Mouse (Mus musculus): ENCODE measurements around the gene Maml2.

Maml2 gene

GRCm38 (mm10) chr9:13297668-13298512 lies at the start of gene Maml2:
Gene Maml2 (plus strand): TSS chr9:13297957.
- DNase-seq, result peak; percentile 67 to 70

DNA sequence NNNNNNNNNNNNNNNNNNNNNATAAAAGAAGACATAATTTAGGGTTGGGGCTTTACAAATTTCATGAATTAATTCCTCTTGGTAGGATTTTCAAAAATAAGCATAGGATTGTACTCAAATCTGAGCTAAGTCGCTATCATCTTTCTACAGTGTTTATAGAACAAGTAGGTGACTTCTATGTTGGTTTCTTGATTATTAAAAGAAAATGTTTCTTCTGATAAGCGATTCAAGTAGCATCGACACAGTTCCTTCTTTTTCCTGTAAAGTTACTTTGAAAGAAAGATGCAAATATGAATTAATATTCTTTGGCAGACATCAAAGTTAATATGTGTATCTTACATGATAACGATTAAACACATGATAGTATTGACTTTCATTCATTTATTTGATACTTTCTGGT lies 49.7 kb upstream of the Maml2 start:
- no peak for DNase-seq

DNA sequence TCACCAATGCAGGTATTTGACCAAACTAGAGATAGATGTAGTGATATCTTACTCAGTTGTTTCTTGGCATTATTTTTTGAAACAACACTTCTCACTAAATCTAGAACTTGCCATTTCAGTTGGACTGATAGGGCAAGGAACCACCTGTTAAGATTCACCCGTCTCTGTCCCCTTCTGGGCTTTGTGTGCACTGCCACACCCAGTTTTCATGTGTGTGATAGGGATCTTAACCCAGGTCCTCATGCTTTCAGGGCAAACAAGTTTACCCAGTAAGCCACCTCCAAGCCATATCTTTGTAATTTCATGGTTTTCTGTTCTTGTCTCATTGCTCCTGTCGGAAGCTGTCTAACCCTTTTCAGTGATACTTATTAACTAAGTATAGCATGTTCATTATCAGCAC lies 46.5 kb upstream of the Maml2 start:
- DNase-seq, result no peak

DNA sequence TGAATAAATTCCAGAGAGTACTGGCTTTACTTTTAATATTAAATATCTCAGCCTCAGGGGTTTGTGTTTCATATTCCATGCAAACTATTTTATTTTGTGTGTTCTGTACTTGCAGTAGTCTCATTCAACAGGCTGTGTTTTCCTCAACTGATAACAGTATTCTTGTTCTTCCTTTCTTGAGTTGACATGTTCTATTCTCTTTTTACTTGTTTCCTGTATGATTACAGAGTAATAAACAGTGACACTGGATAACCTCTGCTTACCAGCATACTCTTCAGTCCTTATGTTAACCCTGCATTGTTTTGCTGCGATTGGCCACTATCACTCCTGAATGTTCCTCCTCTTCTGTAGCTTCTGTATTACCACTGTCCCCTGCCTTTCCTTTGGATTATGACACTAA lies 41.0 kb upstream of the Maml2 start:
- no peak for DNase-seq

GRCm38 (mm10) chr9:13258173-13258572 lies 39.6 kb upstream of the Maml2 start:
- DNase-seq, result no peak

DNA sequence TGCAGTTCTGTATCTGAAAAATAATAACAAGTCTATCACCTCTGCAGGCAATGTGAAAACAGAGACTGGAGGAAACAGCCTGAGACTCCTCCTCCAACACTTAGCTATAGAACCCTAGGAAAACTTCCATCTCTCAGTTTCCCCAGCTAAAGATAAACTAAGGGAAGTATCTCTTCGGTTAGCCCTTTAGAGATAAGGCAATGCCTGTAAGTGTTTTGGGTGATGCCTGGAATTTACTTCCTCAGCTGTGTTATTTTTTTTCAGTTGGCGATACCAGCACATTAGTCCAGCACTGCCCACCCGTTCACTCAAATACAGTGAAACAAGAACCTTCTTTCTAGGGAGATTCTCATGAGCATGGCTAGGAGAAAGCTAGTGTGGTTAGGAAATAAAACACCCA lies 36.8 kb upstream of the Maml2 start:
- no peak for DNase-seq

GRCm38 (mm10) chr9:13273219-13273618 lies 24.5 kb upstream of the Maml2 start:
- no peak for DNase-seq

DNA sequence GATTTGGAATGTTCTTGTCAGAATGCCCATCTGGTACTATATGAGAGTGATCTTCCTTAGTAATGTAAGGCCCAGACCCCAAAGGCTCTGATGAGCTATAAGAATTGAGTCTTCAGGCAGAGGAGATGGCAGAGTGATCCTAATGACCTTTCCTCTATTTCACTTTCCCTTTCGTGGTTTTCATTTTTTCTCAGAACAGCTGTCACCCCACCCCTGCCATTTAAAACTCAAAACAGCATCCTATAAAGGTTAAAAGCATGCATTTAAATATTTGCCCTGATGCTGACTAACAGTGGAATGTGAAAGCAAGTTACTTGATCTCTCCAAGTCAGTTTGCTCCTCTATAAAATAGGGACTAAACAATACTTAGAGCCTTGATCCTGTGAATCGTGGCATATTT lies 10.3 kb upstream of the Maml2 start:
- DNase-seq, result no peak

DNA sequence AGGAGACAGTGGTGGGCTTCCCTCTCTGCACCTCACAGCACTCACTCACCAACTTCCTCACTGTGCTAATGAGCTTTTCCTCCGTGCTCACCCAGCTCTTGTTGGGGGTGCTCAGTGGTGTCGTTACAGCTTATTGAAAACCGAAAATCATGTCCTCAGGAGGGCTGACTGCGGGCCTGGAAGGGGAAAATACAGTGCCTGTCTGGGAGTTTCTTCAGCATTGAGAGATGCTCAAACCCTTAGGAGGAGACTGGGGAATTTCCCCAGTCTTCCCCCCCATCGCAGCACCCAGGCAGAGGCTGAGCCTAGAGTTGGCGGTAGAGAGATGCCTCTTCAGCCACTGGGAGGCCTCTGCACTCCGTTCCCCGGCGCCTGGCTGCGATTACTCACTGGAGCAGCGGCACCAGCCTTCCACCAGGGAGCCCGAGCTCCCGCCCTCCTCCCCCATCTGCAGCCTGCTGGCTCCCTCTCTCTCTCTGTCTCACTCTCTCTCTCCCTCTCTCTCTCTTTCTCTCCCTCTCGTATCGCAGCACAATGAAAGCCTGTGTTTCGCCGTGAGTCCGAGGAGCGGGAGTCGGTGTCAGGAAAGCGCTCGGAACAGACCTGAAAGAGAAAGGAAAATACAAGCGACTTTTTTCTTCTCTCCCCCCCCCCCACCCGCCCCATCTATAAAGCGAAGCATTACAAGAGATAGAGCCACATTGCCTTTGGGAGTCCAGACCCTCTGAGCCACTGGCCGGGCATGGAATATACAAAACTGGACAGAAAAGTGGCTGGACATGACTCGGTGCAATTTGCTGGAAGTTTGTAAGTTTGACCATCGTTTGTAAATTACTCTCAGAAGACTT lies 1.3 kb upstream of the Maml2 start:
- peak; percentile 91 to 94 for DNase-seq

- DNase-seq, result no peak
These were observed 562 bp upstream of the Maml2 start for GRCm38 (mm10) chr9:13297122-13297667.

DNA sequence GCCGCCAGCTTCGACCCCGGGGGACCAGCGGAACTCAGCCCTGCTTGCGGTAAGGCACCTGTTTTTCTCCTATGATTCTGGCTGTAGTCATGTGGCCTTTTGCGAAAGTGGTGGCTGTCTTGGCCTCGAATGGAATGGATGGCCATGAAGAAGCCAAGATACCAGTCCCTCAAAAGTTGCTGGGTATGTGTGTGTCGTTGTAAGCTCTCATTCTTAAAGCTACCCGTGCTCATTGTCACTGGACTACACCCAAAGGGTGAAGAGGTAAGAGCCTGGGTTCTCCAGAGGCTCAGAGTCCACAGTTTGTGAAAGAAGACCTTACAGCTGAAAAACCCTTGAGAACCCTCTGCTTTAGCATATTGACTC lies 739 bp downstream of the Maml2 start:
- DNase-seq, result no peak

DNA sequence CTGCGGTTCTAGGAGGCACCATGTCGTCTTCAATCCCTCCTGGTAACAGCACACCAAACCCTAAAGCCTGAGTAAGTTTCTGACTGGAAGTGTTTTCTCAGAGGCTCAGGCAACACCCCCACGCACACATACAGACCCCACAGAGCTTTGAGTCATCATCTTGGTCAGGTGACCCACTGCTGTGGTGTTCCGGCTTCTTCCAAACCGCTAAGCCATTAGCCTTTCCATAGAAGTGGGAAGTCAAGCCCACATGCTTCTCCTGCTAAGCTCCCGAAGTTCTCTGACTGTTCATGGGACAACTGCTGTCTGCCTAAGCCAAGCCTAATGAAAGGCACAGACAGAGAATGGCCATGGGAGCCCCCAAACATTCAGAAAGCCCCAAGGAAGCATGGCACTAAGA lies 1.4 kb downstream of the Maml2 start:
- DNase-seq, result no peak

GRCm38 (mm10) chr9:13300041-13300441 lies 2.3 kb downstream of the Maml2 start:
- DNase-seq, result no peak

- DNase-seq, result no peak
These were observed 3.4 kb downstream of the Maml2 start for GRCm38 (mm10) chr9:13300891-13301782.

DNA sequence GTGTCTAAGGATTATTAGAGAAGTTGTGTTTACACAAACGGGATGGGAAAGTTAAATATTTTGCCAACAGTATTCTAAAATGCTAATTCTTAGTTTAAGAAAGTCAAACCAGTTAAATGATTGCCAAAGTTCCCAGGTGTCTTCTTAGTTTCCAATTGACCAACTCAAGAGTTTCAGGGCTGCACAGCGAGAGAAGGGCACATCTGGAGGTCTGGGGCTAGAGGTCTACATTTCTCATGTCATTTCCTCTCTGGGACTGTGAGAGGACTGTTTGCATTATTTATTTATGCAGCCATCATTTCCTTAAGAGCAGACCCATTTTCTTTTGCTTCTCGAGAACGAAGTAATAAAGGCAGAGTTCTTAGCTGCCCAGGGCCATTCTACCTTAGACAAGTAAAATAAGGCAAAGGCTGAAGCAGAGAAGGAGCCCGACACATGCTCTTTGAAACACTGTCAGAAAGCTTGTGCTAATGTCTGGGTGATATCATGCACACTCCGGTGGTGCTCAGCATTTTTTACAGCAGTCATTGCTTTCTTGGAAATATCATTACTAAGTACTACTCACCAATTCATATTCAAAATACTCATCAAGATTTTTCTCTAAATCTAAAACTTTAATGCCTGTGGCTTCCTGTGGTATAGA lies 4.5 kb downstream of the Maml2 start:
- no peak for DNase-seq

GRCm38 (mm10) chr9:13303099-13303771 lies 5.5 kb downstream of the Maml2 start:
- no peak for DNase-seq

DNA sequence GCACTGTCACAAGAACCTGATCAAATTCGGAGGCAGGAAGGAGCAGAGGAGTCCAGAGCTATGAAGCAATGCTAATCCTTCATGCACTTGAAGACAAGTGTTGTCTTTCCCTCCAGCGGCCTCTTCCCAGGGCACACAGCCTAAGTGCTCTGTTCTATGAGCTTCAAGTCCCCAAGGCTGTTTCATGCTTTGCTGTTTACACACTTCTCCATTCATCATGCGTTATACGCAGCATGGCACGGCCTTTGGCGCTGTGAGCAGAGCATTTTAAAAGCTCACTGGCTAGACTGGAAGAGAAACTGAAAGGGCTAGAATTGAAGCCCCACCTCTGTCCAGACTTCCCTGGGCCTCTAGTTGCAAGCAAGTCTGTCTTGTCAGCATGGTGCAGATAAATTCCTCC lies 6.2 kb downstream of the Maml2 start:
- peak; percentile 34 to 58 for DNase-seq

GRCm38 (mm10) chr9:13306471-13306870 lies 8.7 kb downstream of the Maml2 start:
- DNase-seq, result no peak

DNA sequence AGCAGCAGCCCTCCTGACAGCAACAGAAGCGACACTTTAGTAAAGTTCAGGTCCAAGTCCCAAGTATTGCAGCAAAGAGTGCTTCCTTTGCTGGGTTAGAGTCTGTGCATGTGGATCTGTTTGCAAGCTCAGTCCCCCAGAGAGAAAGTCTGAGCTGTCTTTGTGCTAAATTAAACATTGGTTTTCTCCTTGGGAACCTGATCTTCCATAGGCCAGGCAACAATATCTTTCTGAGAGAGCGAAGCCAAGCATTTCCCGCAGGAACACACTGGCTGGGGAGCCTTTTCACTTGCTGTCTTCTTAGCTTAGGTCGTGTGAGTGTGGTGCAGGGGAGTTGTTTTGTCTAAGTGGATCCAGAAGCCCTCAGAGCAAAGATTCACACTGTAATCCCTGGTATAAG lies 9.5 kb downstream of the Maml2 start:
- no peak for DNase-seq

DNA sequence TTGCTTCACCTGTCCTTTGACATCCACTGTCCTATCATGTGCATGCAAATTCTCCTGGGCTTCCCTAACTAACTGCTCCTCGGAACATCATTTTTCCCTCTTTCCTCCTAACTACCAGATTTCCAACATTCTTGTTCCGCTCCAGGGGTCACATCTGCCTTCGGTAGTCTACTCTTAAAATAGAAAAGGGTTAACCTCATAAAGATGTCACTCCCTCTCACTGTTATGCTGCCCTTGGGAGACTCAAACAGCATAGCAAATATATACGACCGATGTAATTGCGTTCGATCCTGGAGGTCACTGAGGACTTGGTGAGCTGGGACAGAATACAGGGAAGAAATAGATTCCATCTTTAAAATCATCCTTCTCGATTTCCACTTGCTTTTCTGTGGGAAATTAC lies 11.0 kb downstream of the Maml2 start:
- DNase-seq, result no peak

DNA sequence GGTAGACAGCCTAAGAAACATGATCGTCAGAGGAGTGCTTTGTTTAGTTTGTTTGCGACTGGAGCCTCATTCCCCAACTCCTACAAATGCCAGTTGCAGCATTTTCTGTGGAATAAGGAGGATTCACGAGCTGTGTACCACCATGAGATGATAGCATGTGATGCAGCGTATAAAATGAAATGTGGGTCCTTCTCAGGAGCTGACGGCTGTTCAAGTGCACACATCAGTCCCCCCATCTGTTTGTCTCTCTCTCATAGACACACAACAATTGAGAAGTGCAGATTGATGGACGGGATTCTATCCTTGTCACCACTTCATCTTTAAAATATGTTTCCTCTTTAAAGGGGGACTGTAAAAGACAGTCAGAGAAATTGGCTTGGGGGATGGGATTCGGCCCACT lies 12.1 kb downstream of the Maml2 start:
- no peak for DNase-seq

DNA sequence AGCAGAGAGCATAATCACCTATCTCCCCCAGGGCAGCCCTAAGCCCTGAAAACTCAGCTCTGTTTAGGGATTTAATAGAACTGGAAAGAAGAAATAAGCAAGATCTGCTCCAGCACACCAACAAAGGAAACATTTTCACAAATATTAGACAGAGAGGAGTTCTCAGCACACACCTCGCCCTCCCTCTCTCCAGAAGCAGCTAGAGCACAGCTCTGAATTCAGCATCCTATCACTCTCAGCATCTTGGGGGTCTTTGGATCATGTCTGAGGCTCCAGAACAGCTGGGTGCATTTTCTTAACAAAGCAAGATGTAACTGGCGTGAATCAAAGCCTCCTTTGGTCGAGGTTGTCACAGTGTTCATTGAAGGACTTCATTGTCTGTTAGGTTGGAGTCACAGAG lies 12.5 kb downstream of the Maml2 start:
- no peak for DNase-seq
